Mouse (Mus musculus) kidney, embryonic 15.5 days (tissue): Measurements from ENCODE around the gene Ildr1. TPM values are rescaled to one million over a fixed set of nuclear protein-coding genes. Genes with fewer than 3 reads are reported as not detected.

Experiments
- ATAC-seq: fragments of 200-750 bp; cut with Nextera tagmentation; replicated peaks from 2 replicates; pipeline ENCODE4 v1.8.0; 2017; ENCODE audit warnings: moderate TSS enrichment; ENCODE audit not compliant: low FRiP score
- H3K27ac ChIP-seq: fragments of 300-500 bp; sonication (generic); 2 replicates; pipeline ENCODE4 v1.5.1; 2015; ENCODE audit warnings: mild to moderate bottlenecking, inconsistent platforms
- H3K27me3 ChIP-seq: fragments of 300-500 bp; sonication (generic); 2 replicates; pipeline ENCODE4 v1.6.1; 2015; ENCODE audit warnings: inconsistent platforms
- H3K36me3 ChIP-seq: fragments of 300-500 bp; sonication (generic); 2 replicates; pipeline ENCODE4 v1.6.1; 2015; ENCODE audit warnings: inconsistent platforms
- H3K4me1 ChIP-seq: fragments of 300-500 bp; sonication (generic); 2 replicates; pipeline ENCODE4 v1.6.1; 2015; ENCODE audit warnings: inconsistent platforms
- H3K4me2 ChIP-seq: fragments of 300-500 bp; sonication (generic); 2 replicates; pipeline ENCODE4 v1.6.1; 2015; ENCODE audit warnings: moderate library complexity, mild to moderate bottlenecking, inconsistent platforms
- H3K4me3 ChIP-seq: fragments of 300-500 bp; sonication (generic); replicated peaks from 2 replicates; pipeline ENCODE4 v1.5.1; 2015; ENCODE audit warnings: mild to moderate bottlenecking, inconsistent platforms
- H3K9ac ChIP-seq: fragments of 300-500 bp; sonication (generic); 2 replicates; pipeline ENCODE4 v1.6.1; 2015; ENCODE audit warnings: mild to moderate bottlenecking, inconsistent platforms
- H3K9me3 ChIP-seq: fragments of 300-500 bp; sonication (generic); replicated peaks from 2 replicates; pipeline ENCODE4 v1.6.1; 2016; ENCODE audit warnings: inconsistent platforms
- WGBS: fragments of 180-500 bp; shearing (Covaris S2); methylation state at CpG from one replicate; pipeline ENCODE4 v1.1.7; 2015; ENCODE audit warnings: mixed read lengths; 5-methylcytosine and 5-hydroxymethylcytosine counted together
- polyA plus RNA-seq: library from polyadenylated mRNA; unstranded; fragments of >200 nt; fragmentation: Nextera tagmentation; extraction: Ambion mirVana; gene quantifications from 2 replicates; pipeline ENCODE4 v1.2.1, GENCODE M21; 2015

Gene Ildr1
- polyA plus RNA-seq, 1 experiment from 2014 or later, result 4.8 TPM

DNA sequence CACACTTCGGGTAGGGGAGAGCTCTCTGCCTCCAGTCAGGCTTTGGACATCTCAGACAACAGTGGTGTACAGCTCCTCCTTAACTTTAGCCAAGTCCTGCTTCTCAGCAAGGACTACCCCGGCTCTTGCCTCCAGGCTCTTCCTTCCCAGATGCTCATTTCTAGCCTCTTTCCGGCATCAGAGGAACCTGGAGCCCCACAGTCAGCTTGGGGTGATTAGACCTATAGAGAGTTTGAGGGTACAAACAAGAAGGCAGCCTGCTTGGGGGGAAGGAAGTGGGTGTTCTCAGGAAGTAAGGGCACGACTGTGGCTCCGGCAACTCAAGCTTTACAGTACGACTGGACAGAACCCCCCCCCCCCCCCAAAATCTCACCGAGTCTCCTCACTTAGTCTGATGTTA is 15.0 kb downstream of the Ildr1 start:
- Histone ChIP-seq H3K4me2 (no peak overlapping the region), H3K4me3 (no peak overlapping the region), H3K27ac (no peak overlapping the region), H3K36me3 (no peaks in the 10 kb centered on the region), H3K27me3 (no peaks in the 10 kb centered on the region), H3K9me3 (no peaks in the 10 kb centered on the region), H3K9ac (no peak overlapping the region), H3K4me1 (no peaks in the 10 kb centered on the region)
- 72% methylated on average over 7 of the region's 7 CpGs for WGBS
- ATAC-seq, result no peak

- Histone ChIP-seq H3K4me3 (no peak overlapping the region), H3K4me1 (no peaks in the 10 kb centered on the region), H3K27ac (no peak overlapping the region), H3K36me3 (no peaks in the 10 kb centered on the region), H3K4me2 (no peak overlapping the region), H3K27me3 (no peaks in the 10 kb centered on the region), H3K9ac (no peak overlapping the region), H3K9me3 (no peaks in the 10 kb centered on the region)
- 92% methylated on average over 17 of the region's 17 CpGs for WGBS
- ATAC-seq, result no peak
Measured at GRCm38 (mm10) chr16:36709405-36709804, 15.6 kb downstream of the Ildr1 start.

- Histone ChIP-seq H3K4me1 (no peaks in the 10 kb centered on the region), H3K27me3 (no peaks in the 10 kb centered on the region), H3K4me2 (no peak overlapping the region), H3K27ac (no peak overlapping the region), H3K36me3 (no peaks in the 10 kb centered on the region), H3K9ac (no peak overlapping the region), H3K9me3 (no peaks in the 10 kb centered on the region), H3K4me3 (no peak overlapping the region)
- no peak for ATAC-seq
- WGBS, result 91% methylated on average over 2 of the region's 2 CpGs
Measured at GRCm38 (mm10) chr16:36710794-36711193, 17.0 kb downstream of the Ildr1 start.

- Histone ChIP-seq H3K9ac (no peak overlapping the region), H3K4me3 (no peak overlapping the region), H3K36me3 (no peaks in the 10 kb centered on the region), H3K9me3 (no peaks in the 10 kb centered on the region), H3K4me1 (no peaks in the 10 kb centered on the region), H3K27ac (no peak overlapping the region), H3K4me2 (no peak overlapping the region), H3K27me3 (no peaks in the 10 kb centered on the region)
- no peak for ATAC-seq
- WGBS, result 86% methylated on average over 12 of the region's 12 CpGs
Measured at GRCm38 (mm10) chr16:36711760-36712159, 18.0 kb downstream of the Ildr1 start.

DNA sequence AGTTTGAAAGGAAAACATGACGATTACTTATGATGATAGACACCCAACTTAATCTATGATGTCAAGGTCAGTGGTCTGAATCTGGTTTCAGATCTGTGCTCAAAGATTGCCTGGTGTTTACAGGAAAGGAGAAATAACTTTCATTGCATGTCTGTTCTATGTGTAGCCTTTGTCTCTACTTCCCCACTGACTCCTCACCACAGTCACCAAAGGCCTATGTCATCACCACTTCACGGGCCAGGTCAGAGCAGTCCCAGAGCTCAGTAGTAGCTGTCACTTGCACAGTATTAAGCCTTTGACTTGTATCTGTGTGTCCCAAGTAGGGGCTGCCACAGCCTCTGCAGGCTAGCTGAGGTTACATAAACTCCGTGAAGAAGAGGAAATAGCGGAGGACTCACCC is 23.7 kb downstream of the Ildr1 start:
- Histone ChIP-seq H3K27me3 (no peaks in the 10 kb centered on the region), H3K9me3 (no peaks in the 10 kb centered on the region), H3K27ac (no peak overlapping the region), H3K36me3 (no peaks in the 10 kb centered on the region), H3K4me3 (no peak overlapping the region), H3K4me1 (peaks cover under 1% of the 10 kb centered on the region; the same call in 1 of the 2 replicates), H3K4me2 (no peak overlapping the region), H3K9ac (no peak overlapping the region)
- 85% methylated on average over 4 of the region's 4 CpGs for WGBS
- ATAC-seq, result no peak

DNA sequence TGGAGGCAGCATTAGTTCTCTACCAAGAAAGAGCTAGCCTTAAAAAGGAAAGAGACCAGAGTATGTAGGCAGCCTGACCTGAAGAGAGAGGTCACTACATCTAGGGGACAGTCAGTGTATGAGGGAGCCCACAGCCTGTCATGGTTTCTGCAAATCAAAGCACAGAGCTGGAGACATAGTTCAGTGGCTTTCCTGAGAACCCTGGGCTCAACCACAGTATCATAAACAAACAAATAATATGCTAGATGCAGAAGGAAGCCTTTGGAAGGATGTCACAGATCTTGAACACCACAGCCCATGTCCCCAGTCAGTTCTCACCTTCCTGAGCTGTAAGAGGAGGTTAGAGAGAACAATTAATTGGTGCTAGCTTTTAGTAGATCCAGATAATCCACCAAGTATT is 24.9 kb downstream of the Ildr1 start:
- no peaks in the 10 kb centered on the region for H3K36me3 ChIP-seq
- H3K27ac ChIP-seq, result no peak overlapping the region
- H3K4me3 ChIP-seq, result no peak overlapping the region
- peaks cover 6% of the 10 kb centered on the region; the same call in 1 of the 2 replicates for H3K4me1 ChIP-seq
- no peak overlapping the region for H3K9ac ChIP-seq
- H3K4me2 ChIP-seq, result no peak overlapping the region
- no peaks in the 10 kb centered on the region for H3K9me3 ChIP-seq
- no peak for ATAC-seq
- no peaks in the 10 kb centered on the region for H3K27me3 ChIP-seq

- Histone ChIP-seq H3K27ac (no peak overlapping the region), H3K9me3 (no peaks in the 10 kb centered on the region), H3K4me1 (peaks cover 6% of the 10 kb centered on the region; the same call in 1 of the 2 replicates), H3K9ac (no peak overlapping the region), H3K4me3 (no peak overlapping the region), H3K27me3 (no peaks in the 10 kb centered on the region), H3K4me2 (no peak overlapping the region), H3K36me3 (no peaks in the 10 kb centered on the region)
- no peak for ATAC-seq
- 58% methylated on average over 13 of the region's 13 CpGs for WGBS
Measured at GRCm38 (mm10) chr16:36720194-36721055, 26.6 kb downstream of the Ildr1 start.

DNA sequence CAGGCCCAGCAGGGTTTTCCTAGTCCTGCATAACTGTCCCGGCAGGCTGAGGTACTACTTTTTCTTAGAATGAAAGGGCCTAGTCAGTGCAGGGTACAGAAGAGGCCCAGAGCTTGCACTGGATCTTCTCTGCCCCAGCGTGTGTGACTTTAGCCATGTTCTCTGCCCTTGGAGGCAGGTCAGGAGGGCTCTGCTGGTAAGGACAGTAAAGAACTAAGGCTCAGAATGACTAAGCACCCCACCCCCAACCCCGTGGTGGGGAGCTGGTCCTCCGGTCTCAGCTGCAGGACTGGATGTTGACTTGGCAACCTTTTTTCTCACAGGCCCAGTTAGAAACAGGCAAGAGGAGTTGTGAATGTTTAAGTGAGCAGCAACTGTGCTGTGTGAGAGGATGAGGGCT is 29.0 kb downstream of the Ildr1 start:
- H3K27me3 ChIP-seq, result no peaks in the 10 kb centered on the region

DNA sequence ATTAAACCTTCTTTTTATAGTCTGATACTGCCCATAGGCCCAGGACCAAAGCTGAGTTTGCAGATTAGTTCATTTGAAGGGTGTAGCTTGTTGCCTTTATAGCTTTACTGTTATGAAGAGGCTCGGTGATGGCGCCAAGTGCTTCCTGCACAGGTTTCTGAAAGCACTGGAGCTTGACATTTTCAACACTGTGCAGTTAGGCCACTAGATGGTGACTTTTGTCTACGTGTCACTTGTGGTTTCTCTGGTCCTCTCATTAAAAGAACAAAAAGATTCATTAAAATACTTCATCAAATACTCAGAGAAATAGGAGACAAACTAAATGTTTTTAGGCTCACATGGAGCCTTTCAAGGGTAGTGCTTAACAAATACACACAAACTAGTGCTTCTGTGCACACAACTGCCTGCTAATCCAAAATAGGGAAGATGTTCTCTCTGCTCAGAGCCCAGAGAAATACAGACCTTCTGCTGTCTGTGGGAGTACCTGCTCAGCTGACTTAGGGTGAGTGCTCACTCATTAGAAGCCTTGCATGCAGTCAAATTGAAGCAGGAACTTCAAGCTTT is 30.2 kb downstream of the Ildr1 start:
- 0 out of 2 replicates have a peak, but pooled peaks have one; percentile 52 for ATAC-seq
- no peaks in the 10 kb centered on the region for H3K36me3 ChIP-seq
- H3K27me3 ChIP-seq, result no peaks in the 10 kb centered on the region
- H3K4me1 ChIP-seq, result peaks cover 6% of the 10 kb centered on the region; the same call in 1 of the 2 replicates
- no peak overlapping the region for H3K9ac ChIP-seq
- no peaks in the 10 kb centered on the region for H3K9me3 ChIP-seq
- 36% methylated on average over 3 of the region's 3 CpGs for WGBS
- H3K27ac ChIP-seq, result no peak overlapping the region
- no peak overlapping the region for H3K4me2 ChIP-seq
- no peak overlapping the region for H3K4me3 ChIP-seq

More for the DNA sequence above, 29.0 kb downstream of the Ildr1 start:
- no peak overlapping the region for H3K9ac ChIP-seq
- H3K36me3 ChIP-seq, result no peaks in the 10 kb centered on the region
- whole genome bisulfite sequencing, result 34% methylated on average over 4 of the region's 4 CpGs
- H3K27ac ChIP-seq, result no peak overlapping the region
- H3K4me2 ChIP-seq, result no peak overlapping the region
- no peaks in the 10 kb centered on the region for H3K9me3 ChIP-seq
- peaks cover 6% of the 10 kb centered on the region; the same call in 1 of the 2 replicates for H3K4me1 ChIP-seq
- peak; percentile 52; the same call in 1 of the 2 replicates for ATAC-seq
- H3K4me3 ChIP-seq, result no peak overlapping the region

DNA sequence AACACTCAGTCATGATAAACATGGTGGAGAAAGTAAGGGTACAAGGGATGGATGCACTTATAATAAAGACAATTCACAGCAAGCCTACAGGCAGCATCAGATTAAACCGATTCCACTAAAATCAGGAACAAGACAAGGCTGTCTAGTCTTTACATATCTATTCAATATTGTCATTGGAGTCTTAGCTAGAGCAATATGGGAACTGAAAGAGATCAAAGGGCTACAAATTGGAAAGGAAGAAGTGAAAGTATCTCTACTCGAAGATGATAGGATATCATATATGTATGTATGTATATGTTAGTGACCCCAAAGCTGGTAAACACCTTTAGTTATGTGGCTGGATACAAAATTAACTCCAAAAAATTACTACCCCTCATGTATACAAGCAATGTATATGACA is 35.2 kb downstream of the Ildr1 start:
- H3K4me3 ChIP-seq, result no peak overlapping the region
- no peak for ATAC-seq

DNA sequence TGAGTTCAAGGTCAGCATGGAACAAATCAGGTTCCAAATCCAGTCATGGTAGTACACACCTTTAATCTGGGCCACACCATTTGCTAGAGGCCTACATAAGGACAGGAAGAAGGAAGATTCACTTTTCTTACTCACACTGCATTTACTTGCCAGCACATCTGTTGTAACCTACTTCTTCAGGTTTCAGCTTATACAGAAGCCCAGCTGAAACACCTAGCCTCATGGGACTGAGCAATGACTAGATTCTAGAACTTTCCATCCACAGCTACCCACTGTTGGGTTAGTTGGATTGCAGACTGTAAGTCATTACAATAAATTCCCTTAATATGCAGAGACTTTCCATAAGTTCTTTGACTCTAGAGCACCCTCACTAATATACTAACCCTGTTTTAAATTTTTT is 38.8 kb downstream of the Ildr1 start:
- Histone ChIP-seq H3K36me3 (no peaks in the 10 kb centered on the region), H3K9ac (no peak overlapping the region), H3K4me2 (no peak overlapping the region), H3K4me1 (no peaks in the 10 kb centered on the region), H3K9me3 (no peaks in the 10 kb centered on the region), H3K27ac (no peak overlapping the region), H3K4me3 (no peak overlapping the region), H3K27me3 (no peaks in the 10 kb centered on the region)
- no peak for ATAC-seq

More for the DNA sequence above, 35.2 kb downstream of the Ildr1 start:
- 92% methylated on average over 2 of the region's 2 CpGs for WGBS
- no peak overlapping the region for H3K4me2 ChIP-seq
- H3K27ac ChIP-seq, result no peak overlapping the region
- no peak overlapping the region for H3K9ac ChIP-seq
- H3K9me3 ChIP-seq, result no peaks in the 10 kb centered on the region
- no peaks in the 10 kb centered on the region for H3K36me3 ChIP-seq
- no peaks in the 10 kb centered on the region for H3K4me1 ChIP-seq
- no peaks in the 10 kb centered on the region for H3K27me3 ChIP-seq

- Histone ChIP-seq H3K9me3 (no peaks in the 10 kb centered on the region), H3K9ac (no peak overlapping the region), H3K4me1 (no peaks in the 10 kb centered on the region), H3K27ac (no peak overlapping the region), H3K4me2 (no peak overlapping the region), H3K4me3 (no peak overlapping the region), H3K27me3 (no peaks in the 10 kb centered on the region), H3K36me3 (no peaks in the 10 kb centered on the region)
- ATAC-seq, result no peak
- WGBS, result 57% methylated on average over 1 of the region's 1 CpGs
Measured at GRCm38 (mm10) chr16:36733827-36734226, 40.0 kb downstream of the Ildr1 start.
